Mouse (Mus musculus): ENCODE data around the gene Eprs. TPM values are rescaled to one million over a fixed set of nuclear protein-coding genes. Genes with fewer than 3 reads are reported as not detected.
A peak's percentile ranks its signal among the peaks of the same experiment; 100 is the strongest.

Eprs gene
- total and polyA plus RNA-seq, 3 experiments = 16.2 to 289 (median 227) TPM

DNA sequence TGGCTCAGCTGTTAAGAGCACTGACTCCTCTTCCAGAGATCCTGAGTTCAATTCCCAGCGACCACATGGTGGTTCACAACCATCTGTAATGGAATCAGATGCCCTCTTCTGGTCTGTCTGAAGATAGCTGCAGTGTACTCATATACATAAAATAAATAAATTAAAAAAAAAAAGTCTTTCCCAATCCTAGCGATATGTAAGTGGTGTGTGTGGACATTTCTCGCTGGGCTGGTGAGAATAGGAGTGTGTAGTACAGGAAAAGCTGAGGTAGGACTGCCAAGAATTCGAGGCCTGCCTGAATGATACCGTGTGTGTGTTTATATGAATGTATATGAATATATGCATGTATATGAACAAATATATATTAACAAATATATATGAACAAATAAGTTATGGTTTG, 31.5 kb upstream of the Eprs start:
- H3K36me3 ChIP-seq (replicated peaks) = peaks cover 15% of the 10 kb centered on the region
- ATAC-seq (ENCODE audit: extremely low read depth, insufficient number of reproducible peaks, low FRiP score, poor library complexity, severe bottlenecking) (no peak), DNase-seq (ENCODE audit: low spot score) (no peak)
- H3K4me1 ChIP-seq (ENCODE audit: insufficient read depth, low read depth, low read length) = peaks cover 46% of the 10 kb centered on the region
- TF ChIP-seq TAL1 (conservative IDR thresholded peaks at IDR 0.05; ENCODE audit: low read depth, low read length) (no peak), CTCF (IDR thresholded peaks at IDR 0.05; ENCODE audit: low read depth, low read length) (no peak)
- H3K4me3 ChIP-seq (ENCODE audit: low read depth, low read length) = no peak overlapping the region
- H3K27me3 ChIP-seq (ENCODE audit: insufficient read depth, low read length) = no peaks in the 10 kb centered on the region
- no peaks in the 10 kb centered on the region for H3K9me3 ChIP-seq (replicated peaks)

GRCm38 (mm10) chr1:185331983-185332430, 30.8 kb upstream of the Eprs start, which contains the start of gene Bpnt1:
Gene Bpnt1 (plus strand): TSS chr1:185332149.
- Histone ChIP-seq H3K4me3 (ENCODE audit: low read depth, low read length) (peak within 1 kb of the TSS; percentile 74), H3K4me1 (ENCODE audit: insufficient read depth, low read depth, low read length) (peaks cover 46% of the 10 kb centered on the region)
- peak; percentile 30 for ATAC-seq (ENCODE audit: extremely low read depth, insufficient number of reproducible peaks, low FRiP score, poor library complexity, severe bottlenecking)

DNA sequence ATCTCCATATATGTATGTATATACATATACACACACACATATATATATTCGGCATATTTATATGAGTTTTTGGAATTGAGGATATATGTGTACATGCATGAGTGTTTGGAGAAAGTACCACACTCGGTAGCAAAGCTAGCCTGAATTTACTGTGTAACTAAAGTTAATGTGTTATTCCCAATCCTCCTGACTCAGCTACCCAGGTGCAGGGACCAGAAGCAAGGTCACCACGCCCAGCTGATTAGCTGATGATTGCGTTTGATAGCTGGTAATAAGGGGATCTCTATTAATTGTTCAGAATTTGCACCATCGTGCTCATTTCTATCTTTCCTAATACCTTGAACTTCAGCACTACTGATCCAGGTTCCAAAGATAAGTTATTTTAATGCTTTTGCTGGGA, 29.2 kb upstream of the Eprs start:
- peaks cover 44% of the 10 kb centered on the region for H3K4me1 ChIP-seq (ENCODE audit: insufficient read depth, low read depth, low read length)
- no peak for DNase-seq (ENCODE audit: low spot score)
- H3K9me3 ChIP-seq (replicated peaks) = no peaks in the 10 kb centered on the region
- peaks cover 11% of the 10 kb centered on the region for H3K36me3 ChIP-seq (replicated peaks)
- TF ChIP-seq POLR2AphosphoS5 (IDR thresholded peaks at IDR 0.05; ENCODE audit: insufficient replicate concordance, low read depth, low read length) = no peak
- no peak for TF ChIP-seq GATA1 (IDR thresholded peaks at IDR 0.05; ENCODE audit: borderline replicate concordance, low read length)
- no peak for TF ChIP-seq CTCF (IDR thresholded peaks at IDR 0.05; ENCODE audit: low read depth, low read length)
- TF ChIP-seq TAL1 (conservative IDR thresholded peaks at IDR 0.05; ENCODE audit: low read depth, low read length) = no peak
- no peak for ATAC-seq (ENCODE audit: extremely low read depth, insufficient number of reproducible peaks, low FRiP score, poor library complexity, severe bottlenecking)
- no peak overlapping the region for H3K4me3 ChIP-seq (ENCODE audit: low read depth, low read length)
- no peaks in the 10 kb centered on the region for H3K27me3 ChIP-seq (ENCODE audit: insufficient read depth, low read length)

More at GRCm38 (mm10) chr1:185331983-185332430, 30.8 kb upstream of the Eprs start, which contains the start of gene Bpnt1:
- Histone ChIP-seq H3K9me3 (replicated peaks) (no peaks in the 10 kb centered on the region), H3K27me3 (ENCODE audit: insufficient read depth, low read length) (no peaks in the 10 kb centered on the region), H3K36me3 (replicated peaks) (peaks cover 9% of the 10 kb centered on the region)
- DNase-seq (ENCODE audit: low spot score) = peak; percentile 85
- TF ChIP-seq POLR2AphosphoS5 (IDR thresholded peaks at IDR 0.05; ENCODE audit: insufficient replicate concordance, low read depth, low read length) = no peak
- no peak for TF ChIP-seq TAL1 (conservative IDR thresholded peaks at IDR 0.05; ENCODE audit: low read depth, low read length)
- TF ChIP-seq GATA1 (IDR thresholded peaks at IDR 0.05; ENCODE audit: borderline replicate concordance, low read length) = no peak
- no peak for TF ChIP-seq GATA2 (IDR thresholded peaks at IDR 0.05; ENCODE audit: borderline replicate concordance, low read depth, low read length)
- TF ChIP-seq CTCF (IDR thresholded peaks at IDR 0.05; ENCODE audit: low read depth, low read length) = no peak

- ATAC-seq (ENCODE audit: extremely low read depth, insufficient number of reproducible peaks, low FRiP score, poor library complexity, severe bottlenecking) (no peak), DNase-seq (ENCODE audit: low spot score) (no peak)
- Histone ChIP-seq H3K4me1 (ENCODE audit: insufficient read depth, low read depth, low read length) (peaks cover 44% of the 10 kb centered on the region), H3K4me3 (ENCODE audit: low read depth, low read length) (no peak overlapping the region), H3K36me3 (replicated peaks) (peaks cover 13% of the 10 kb centered on the region), H3K27me3 (ENCODE audit: insufficient read depth, low read length) (no peaks in the 10 kb centered on the region), H3K9me3 (replicated peaks) (no peaks in the 10 kb centered on the region)
- TF ChIP-seq POLR2AphosphoS5 (IDR thresholded peaks at IDR 0.05; ENCODE audit: insufficient replicate concordance, low read depth, low read length) = no peak
Observed at GRCm38 (mm10) chr1:185334136-185334535, 28.7 kb upstream of the Eprs start.

DNA sequence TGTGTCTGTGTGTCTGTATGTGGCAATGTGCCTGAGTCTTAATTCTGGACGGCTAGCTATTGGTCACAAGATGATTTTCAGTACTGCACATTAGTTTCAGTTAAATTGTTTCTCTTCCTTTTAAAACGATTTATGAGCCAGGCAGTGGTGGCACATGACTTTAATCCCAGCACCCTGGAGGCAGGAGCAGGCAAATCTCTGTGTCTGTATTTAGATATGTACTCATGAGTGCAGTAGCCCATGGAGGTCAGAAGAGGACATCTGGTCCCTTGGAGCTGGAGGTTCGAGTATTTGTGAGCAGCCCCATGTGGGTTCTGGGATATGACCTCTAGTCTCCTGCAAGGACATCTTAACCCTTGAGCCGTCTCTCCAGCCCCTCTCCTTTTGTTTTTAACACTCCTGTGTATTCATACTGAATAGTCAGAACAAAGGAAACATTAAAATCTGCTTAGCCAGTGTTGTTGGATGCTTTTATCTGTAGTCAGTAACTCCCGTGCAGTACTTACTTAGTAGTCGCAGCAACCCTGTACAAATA, 27.5 kb upstream of the Eprs start:
- peaks cover 34% of the 10 kb centered on the region for H3K4me1 ChIP-seq (ENCODE audit: insufficient read depth, low read depth, low read length)
- H3K4me3 ChIP-seq (ENCODE audit: low read depth, low read length) = no peak overlapping the region
- H3K9me3 ChIP-seq (replicated peaks) = no peaks in the 10 kb centered on the region
- H3K27me3 ChIP-seq (ENCODE audit: insufficient read depth, low read length) = no peaks in the 10 kb centered on the region
- TF ChIP-seq GATA1 (IDR thresholded peaks at IDR 0.05; ENCODE audit: borderline replicate concordance, low read length) (no peak), GATA2 (IDR thresholded peaks at IDR 0.05; ENCODE audit: borderline replicate concordance, low read depth, low read length) (no peak), POLR2AphosphoS5 (IDR thresholded peaks at IDR 0.05; ENCODE audit: insufficient replicate concordance, low read depth, low read length) (no peak), TAL1 (conservative IDR thresholded peaks at IDR 0.05; ENCODE audit: low read depth, low read length) (no peak), CTCF (IDR thresholded peaks at IDR 0.05; ENCODE audit: low read depth, low read length) (no peak)
- peaks cover 20% of the 10 kb centered on the region for H3K36me3 ChIP-seq (replicated peaks)
- ATAC-seq (ENCODE audit: extremely low read depth, insufficient number of reproducible peaks, low FRiP score, poor library complexity, severe bottlenecking) = no peak
- DNase-seq (ENCODE audit: low spot score) = no peak

DNA sequence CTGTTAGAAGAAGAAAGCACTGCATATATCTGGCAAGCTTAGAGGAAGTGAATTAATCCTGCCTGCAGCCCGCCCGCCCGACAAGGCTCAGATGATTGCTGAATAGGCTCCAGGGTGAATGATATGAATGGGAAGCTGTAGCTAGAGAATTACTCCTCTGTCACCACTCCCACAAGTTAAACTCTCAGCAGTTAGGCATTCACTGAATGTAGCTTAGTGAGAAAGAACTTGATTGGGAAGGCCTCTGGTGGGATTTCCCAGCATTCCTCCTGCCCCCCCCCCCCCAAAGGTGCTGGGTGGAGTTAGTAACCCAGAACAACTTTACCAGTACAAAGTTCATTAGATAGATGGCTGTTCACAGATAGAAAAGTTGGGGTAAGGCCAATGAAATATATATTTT, 26.3 kb upstream of the Eprs start:
- no peak for DNase-seq (ENCODE audit: low spot score)
- TF ChIP-seq POLR2AphosphoS5 (IDR thresholded peaks at IDR 0.05; ENCODE audit: insufficient replicate concordance, low read depth, low read length) = no peak
- no peak for TF ChIP-seq TAL1 (conservative IDR thresholded peaks at IDR 0.05; ENCODE audit: low read depth, low read length)
- no peak for TF ChIP-seq CTCF (IDR thresholded peaks at IDR 0.05; ENCODE audit: low read depth, low read length)
- TF ChIP-seq GATA1 (IDR thresholded peaks at IDR 0.05; ENCODE audit: borderline replicate concordance, low read length) = no peak
- no peak for TF ChIP-seq GATA2 (IDR thresholded peaks at IDR 0.05; ENCODE audit: borderline replicate concordance, low read depth, low read length)
- H3K27me3 ChIP-seq (ENCODE audit: insufficient read depth, low read length) = no peaks in the 10 kb centered on the region
- H3K4me1 ChIP-seq (ENCODE audit: insufficient read depth, low read depth, low read length) = peaks cover 30% of the 10 kb centered on the region
- H3K4me3 ChIP-seq (ENCODE audit: low read depth, low read length) = no peak overlapping the region
- H3K36me3 ChIP-seq (replicated peaks) = peaks cover 28% of the 10 kb centered on the region
- no peak for ATAC-seq (ENCODE audit: extremely low read depth, insufficient number of reproducible peaks, low FRiP score, poor library complexity, severe bottlenecking)
- H3K9me3 ChIP-seq (replicated peaks) = no peaks in the 10 kb centered on the region

- Histone ChIP-seq H3K9me3 (replicated peaks) (no peaks in the 10 kb centered on the region), H3K4me1 (ENCODE audit: insufficient read depth, low read depth, low read length) (no peaks in the 10 kb centered on the region), H3K36me3 (replicated peaks) (peaks cover 62% of the 10 kb centered on the region), H3K27me3 (ENCODE audit: insufficient read depth, low read length) (no peaks in the 10 kb centered on the region), H3K4me3 (ENCODE audit: low read depth, low read length) (no peak overlapping the region)
- DNase-seq (ENCODE audit: low spot score) (no peak), ATAC-seq (ENCODE audit: extremely low read depth, insufficient number of reproducible peaks, low FRiP score, poor library complexity, severe bottlenecking) (no peak)
- TF ChIP-seq GATA1 (IDR thresholded peaks at IDR 0.05; ENCODE audit: borderline replicate concordance, low read length) (no peak), TAL1 (conservative IDR thresholded peaks at IDR 0.05; ENCODE audit: low read depth, low read length) (no peak), CTCF (IDR thresholded peaks at IDR 0.05; ENCODE audit: low read depth, low read length) (no peak), POLR2AphosphoS5 (IDR thresholded peaks at IDR 0.05; ENCODE audit: insufficient replicate concordance, low read depth, low read length) (no peak), GATA2 (IDR thresholded peaks at IDR 0.05; ENCODE audit: borderline replicate concordance, low read depth, low read length) (no peak)
Observed at GRCm38 (mm10) chr1:185342441-185342840, 20.4 kb upstream of the Eprs start.

All from G1E (cell line).